Mouse (Mus musculus) neural tube, embryonic 15.5 days (tissue): Measurements from ENCODE around the gene Exoc3. TPM values are rescaled to one million over a fixed set of nuclear protein-coding genes. Genes with fewer than 3 reads are reported as not detected.

Source experiments
- ATAC-seq: fragments of 200-750 bp; cut with Nextera tagmentation; 2 replicates; pipeline ENCODE4 v1.8.0; 2017; ENCODE audit warnings: mild to moderate bottlenecking, moderate TSS enrichment, moderate library complexity; ENCODE audit not compliant: low FRiP score
- H3K27ac ChIP-seq: fragments of 300-500 bp; sonication (generic); replicated peaks from 2 replicates; pipeline ENCODE4 v1.5.1; 2015; ENCODE audit warnings: mild to moderate bottlenecking, inconsistent platforms
- H3K27me3 ChIP-seq: fragments of 300-500 bp; sonication (generic); replicated peaks from 2 replicates; pipeline ENCODE4 v1.6.1; 2015; ENCODE audit warnings: inconsistent platforms
- H3K36me3 ChIP-seq: fragments of 300-500 bp; sonication (generic); 2 replicates; pipeline ENCODE4 v1.6.1; 2015; ENCODE audit warnings: inconsistent platforms
- H3K4me1 ChIP-seq: fragments of 300-500 bp; sonication (generic); 2 replicates; pipeline ENCODE4 v1.6.1; 2015; ENCODE audit warnings: inconsistent platforms
- H3K4me2 ChIP-seq: fragments of 300-500 bp; sonication (generic); 2 replicates; pipeline ENCODE4 v1.6.1; 2015; ENCODE audit warnings: inconsistent platforms, mild to moderate bottlenecking, moderate library complexity
- H3K4me3 ChIP-seq: fragments of 300-500 bp; sonication (generic); replicated peaks from 2 replicates; pipeline ENCODE4 v1.5.1; 2015; ENCODE audit warnings: mild to moderate bottlenecking, inconsistent platforms
- H3K9ac ChIP-seq: fragments of 300-500 bp; sonication (generic); replicated peaks from 2 replicates; pipeline ENCODE4 v1.6.1; 2015; ENCODE audit warnings: mild to moderate bottlenecking, inconsistent platforms
- H3K9me3 ChIP-seq: fragments of 300-500 bp; sonication (generic); replicated peaks from 2 replicates; pipeline ENCODE4 v1.6.1; 2016; ENCODE audit warnings: inconsistent platforms
- WGBS: fragments of 180-500 bp; shearing (Covaris S2); methylation state at CpG from one replicate; pipeline ENCODE4 v1.1.7; 2015; ENCODE audit warnings: mixed read lengths; 5-methylcytosine and 5-hydroxymethylcytosine counted together
- polyA plus RNA-seq: library from polyadenylated mRNA; unstranded; fragments of >200 nt; fragmentation: Nextera tagmentation; extraction: Ambion mirVana; gene quantifications from 2 replicates; pipeline ENCODE4 v1.2.1, GENCODE M21; 2015

The Exoc3 gene
- polyA plus RNA-seq, 1 experiment from 2014 or later = 109 TPM

- ATAC-seq = no peak
- H3K9ac ChIP-seq = no peak overlapping the region
- H3K9me3 ChIP-seq = no peaks in the 10 kb centered on the region
- peaks cover 15% of the 10 kb centered on the region for H3K27me3 ChIP-seq
- no peak overlapping the region for H3K4me2 ChIP-seq
- 72% methylated on average over 7 of the region's 7 CpGs for WGBS
- H3K36me3 ChIP-seq = no peaks in the 10 kb centered on the region
- H3K4me1 ChIP-seq = no peaks in the 10 kb centered on the region
- H3K4me3 ChIP-seq = no peak overlapping the region
- no peak overlapping the region for H3K27ac ChIP-seq
These were observed 81.0 kb downstream of the Exoc3 start for GRCm38 (mm10) chr13:74127571-74127970.

- ATAC-seq = no peak
- Histone ChIP-seq H3K4me2 (no peak overlapping the region), H3K9me3 (no peaks in the 10 kb centered on the region), H3K27ac (no peak overlapping the region), H3K27me3 (peaks cover 48% of the 10 kb centered on the region), H3K36me3 (no peaks in the 10 kb centered on the region), H3K4me1 (peaks cover 9% of the 10 kb centered on the region), H3K4me3 (no peak overlapping the region), H3K9ac (no peak overlapping the region)
- 75% methylated on average over 3 of the region's 3 CpGs for WGBS
These were observed 85.9 kb downstream of the Exoc3 start for GRCm38 (mm10) chr13:74122632-74123031.

GRCm38 (mm10) chr13:74121795-74122330 is 86.7 kb downstream of the Exoc3 start:
- 38% methylated on average over 14 of the region's 14 CpGs for WGBS
- peak overlapping the region; percentile 79 for H3K4me2 ChIP-seq
- no peaks in the 10 kb centered on the region for H3K36me3 ChIP-seq
- no peaks in the 10 kb centered on the region for H3K9me3 ChIP-seq
- ATAC-seq = 0 out of 2 replicates have a peak, but pooled peaks have one; percentile 36
- H3K4me3 ChIP-seq = peak overlapping the region; percentile 44
- no peak overlapping the region for H3K27ac ChIP-seq
- H3K9ac ChIP-seq = no peak overlapping the region
- peaks cover 9% of the 10 kb centered on the region for H3K4me1 ChIP-seq
- H3K27me3 ChIP-seq = peaks cover 48% of the 10 kb centered on the region

GRCm38 (mm10) chr13:74121141-74121602 is 87.4 kb downstream of the Exoc3 start, which contains the start of gene Slc9a3:
TSS of gene Slc9a3 (plus strand) at chr13:74121457.
- Histone ChIP-seq H3K9ac (peak within 1 kb of the TSS; percentile 40; the same call in 1 of the 2 replicates), H3K27me3 (peaks cover 48% of the 10 kb centered on the region)
- whole genome bisulfite sequencing = under 1% methylated on average over 35 of the region's 35 CpGs

More at GRCm38 (mm10) chr13:74121141-74121602, 87.4 kb downstream of the Exoc3 start, which contains the start of gene Slc9a3:
- Histone ChIP-seq H3K9me3 (no peaks in the 10 kb centered on the region), H3K4me2 (peak within 1 kb of the TSS; percentile 79), H3K4me1 (peaks cover 9% of the 10 kb centered on the region), H3K36me3 (no peaks in the 10 kb centered on the region), H3K4me3 (peak within 1 kb of the TSS; percentile 44), H3K27ac (no peak within 1 kb of the TSS)
- peak; percentile 75 for ATAC-seq

Other genes starting within 250 kb of the Exoc3 start
- not detected in 2 replicates for gene Zdhhc11, start 244.9 kb downstream of the Exoc3 start, polyA plus RNA-seq
- gene Tppp, start 199.3 kb downstream of the Exoc3 start, polyA plus RNA-seq = 11.0 and 12.1 TPM in 2 replicates
- gene Cep72, start 146.4 kb downstream of the Exoc3 start, polyA plus RNA-seq = 7.5 and 7.9 TPM in 2 replicates
- 0.23 and 0.46 TPM in 2 replicates for gene Slc9a3, start 87.3 kb downstream of the Exoc3 start, polyA plus RNA-seq
- gene Ahrr, start 83.6 kb upstream of the Exoc3 start, polyA plus RNA-seq = 0.33 and 0.36 TPM in 2 replicates
- gene Pdcd6, start 108.8 kb upstream of the Exoc3 start, polyA plus RNA-seq = 112 and 118 TPM in 2 replicates
- 231 and 262 TPM in 2 replicates for gene Sdha, start 141.5 kb upstream of the Exoc3 start, polyA plus RNA-seq
- 47.6 and 52.0 TPM in 2 replicates for gene Ccdc127, start 141.6 kb upstream of the Exoc3 start, polyA plus RNA-seq
- gene Lrrc14b, start 155.3 kb upstream of the Exoc3 start, polyA plus RNA-seq = not detected in 2 replicates
- 7.2 and 7.8 TPM in 2 replicates for gene Zfp72, start 182.1 kb upstream of the Exoc3 start, polyA plus RNA-seq
- 72.8 and 92.1 TPM in 2 replicates for gene Ftl1-ps1, start 191.0 kb upstream of the Exoc3 start, polyA plus RNA-seq